Mouse (Mus musculus) bone marrow macrophage, adult 2 months (primary cell): ENCODE measurements at regions not wholly inside any gene's neighbourhood (a gene's known extent, or its start where the extent isn't known, plus 50 kb on each side); places are given as distances from the start of the nearest gene placed in this dataset.

Source experiments
- CTCF ChIP-seq: IDR thresholded peaks from 2 replicates; pipeline ENCODE4 v1.5.1; 2012; ENCODE audit warnings: low read depth, mild to moderate bottlenecking, low read length, moderate library complexity
- POLR2A ChIP-seq: IDR thresholded peaks from 2 replicates; pipeline ENCODE4 v1.6.1; 2012; ENCODE audit warnings: mild to moderate bottlenecking, low read depth, low read length, borderline replicate concordance

DNA sequence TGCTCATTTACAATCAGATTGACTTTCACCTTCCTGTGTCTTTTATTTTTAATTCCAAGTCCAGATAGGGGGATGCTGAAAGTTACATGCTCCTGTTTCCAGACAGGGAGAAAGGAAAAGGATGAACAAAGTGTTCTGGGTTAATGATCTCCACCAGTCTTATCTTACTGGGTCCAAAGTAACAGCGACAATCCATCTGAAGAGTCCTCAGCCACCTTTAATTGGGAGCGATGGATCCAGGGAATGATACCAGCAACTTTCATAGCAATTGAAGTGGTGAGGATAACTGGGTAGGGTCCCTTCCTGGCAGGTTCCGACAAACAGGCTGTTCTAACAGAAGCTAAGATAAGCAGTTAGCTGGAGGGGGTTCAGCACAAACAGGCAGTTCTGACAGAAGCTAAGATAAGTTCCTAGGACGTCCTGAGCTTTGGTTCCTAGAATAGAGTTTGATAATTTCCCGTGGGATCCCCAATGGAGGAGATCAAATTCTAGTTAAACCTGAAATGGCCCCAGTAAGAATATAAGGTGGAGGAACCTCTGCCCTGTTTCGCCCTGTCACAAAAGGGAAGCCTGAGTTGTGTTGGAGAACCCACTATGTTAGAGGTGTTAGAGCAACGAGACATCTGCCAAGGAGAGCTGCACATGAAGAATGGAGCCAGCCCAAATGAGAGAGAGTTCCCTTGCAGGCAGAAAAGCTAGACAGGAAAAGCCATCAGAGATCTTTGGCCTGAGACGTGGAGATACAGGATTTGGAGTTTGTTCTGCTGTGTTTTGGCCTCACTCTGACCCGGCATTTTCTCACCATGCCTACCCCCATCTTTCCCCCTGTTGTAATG, 124.8 kb downstream of the 1810010D01Rik start:
- no peak for TF ChIP-seq CTCF
- no peak for TF ChIP-seq POLR2A
